Mouse (Mus musculus): ENCODE data around the gene Itga2b.

Itga2b gene

GRCm38 (mm10) chr11:102455740-102456396, 14.1 kb downstream of the Itga2b start:
- DNase-seq (ENCODE audit: low spot score): peak; percentile 89

GRCm38 (mm10) chr11:102453131-102453530, 16.8 kb downstream of the Itga2b start:
- no peak for DNase-seq (ENCODE audit: low spot score)

- no peak for DNase-seq (ENCODE audit: low spot score)
Observed at GRCm38 (mm10) chr11:102449043-102450008, 20.6 kb downstream of the Itga2b start.

GRCm38 (mm10) chr11:102448327-102448726, 21.6 kb downstream of the Itga2b start:
- DNase-seq (ENCODE audit: low spot score): no peak

- peak; percentile 80 for DNase-seq (ENCODE audit: low spot score)
Observed at GRCm38 (mm10) chr11:102447497-102447896, 22.4 kb downstream of the Itga2b start, which contains the start of gene Fam171a2. Gene Fam171a2, minus strand, starts transcription at chr11:102447682.

GRCm38 (mm10) chr11:102446581-102447461, 23.1 kb downstream of the Itga2b start:
- DNase-seq (ENCODE audit: low spot score): peak; percentile 45

GRCm38 (mm10) chr11:102445891-102446361, 24.0 kb downstream of the Itga2b start:
- DNase-seq (ENCODE audit: low spot score): peak; percentile 80

GRCm38 (mm10) chr11:102445264-102445890, 24.5 kb downstream of the Itga2b start:
- DNase-seq (ENCODE audit: low spot score): peak; percentile 88

GRCm38 (mm10) chr11:102444781-102445180, 25.1 kb downstream of the Itga2b start:
- DNase-seq (ENCODE audit: low spot score): peak; percentile 72

- no peak for DNase-seq (ENCODE audit: low spot score)
Observed at GRCm38 (mm10) chr11:102444321-102444720, 25.6 kb downstream of the Itga2b start.

- DNase-seq (ENCODE audit: low spot score): no peak
Observed at GRCm38 (mm10) chr11:102443740-102444139, 26.2 kb downstream of the Itga2b start.

GRCm38 (mm10) chr11:102442089-102442488, 27.8 kb downstream of the Itga2b start:
- no peak for DNase-seq (ENCODE audit: low spot score)

GRCm38 (mm10) chr11:102441434-102441833, 28.5 kb downstream of the Itga2b start:
- no peak for DNase-seq (ENCODE audit: low spot score)

- no peak for DNase-seq (ENCODE audit: low spot score)
Observed at GRCm38 (mm10) chr11:102440255-102440654, 29.7 kb downstream of the Itga2b start.

- DNase-seq (ENCODE audit: low spot score): no peak
Observed at GRCm38 (mm10) chr11:102439093-102440082, 30.5 kb downstream of the Itga2b start.

- no peak for DNase-seq (ENCODE audit: low spot score)
Observed at GRCm38 (mm10) chr11:102438212-102439092, 31.5 kb downstream of the Itga2b start.

- DNase-seq (ENCODE audit: low spot score): no peak
Observed at GRCm38 (mm10) chr11:102437120-102438061, 32.5 kb downstream of the Itga2b start.

- DNase-seq (ENCODE audit: low spot score): no peak
Observed at GRCm38 (mm10) chr11:102436471-102436790, 33.5 kb downstream of the Itga2b start.
